Mouse (Mus musculus): Measurements from ENCODE around the gene Cyth4. TPM values are rescaled to one million over a fixed set of nuclear protein-coding genes. Genes with fewer than 3 reads are reported as not detected.

Cyth4 gene
- polyA plus RNA-seq, 1 experiment from 2014 or later, result 7.2 TPM

Other genes starting within 250 kb of the Cyth4 start
- not detected in 2 replicates for gene Tex33, start 201.1 kb upstream of the Cyth4 start, polyA plus RNA-seq (2014; fragmentation: Nextera tagmentation; extraction: Ambion mirVana)
- gene Tst, start 191.1 kb upstream of the Cyth4 start, polyA plus RNA-seq (2014; fragmentation: Nextera tagmentation; extraction: Ambion mirVana), result 35.0 and 39.1 TPM in 2 replicates
- 3.0 and 3.5 TPM in 2 replicates for gene Mpst, start 190.6 kb upstream of the Cyth4 start, polyA plus RNA-seq (2014; fragmentation: Nextera tagmentation; extraction: Ambion mirVana)
- 46.9 and 54.1 TPM in 2 replicates for gene Kctd17, start 168.5 kb upstream of the Cyth4 start, polyA plus RNA-seq (2014; fragmentation: Nextera tagmentation; extraction: Ambion mirVana)
- 1.1 and 1.5 TPM in 2 replicates for gene Tmprss6, start 128.4 kb upstream of the Cyth4 start, polyA plus RNA-seq (2014; fragmentation: Nextera tagmentation; extraction: Ambion mirVana)
- gene Il2rb, start 101.8 kb upstream of the Cyth4 start, polyA plus RNA-seq (2014; fragmentation: Nextera tagmentation; extraction: Ambion mirVana), result 0.42 and 0.55 TPM in 2 replicates
- 64.1 and 67.5 TPM in 2 replicates for gene C1qtnf6, start 65.6 kb upstream of the Cyth4 start, polyA plus RNA-seq (2014; fragmentation: Nextera tagmentation; extraction: Ambion mirVana)
- gene Sstr3, start 52.4 kb upstream of the Cyth4 start, polyA plus RNA-seq (2014; fragmentation: Nextera tagmentation; extraction: Ambion mirVana), result 0.14 TPM in 1 of 2 replicates, not detected in the other
- 27.9 and 29.2 TPM in 2 replicates for gene Rac2, start 24.3 kb upstream of the Cyth4 start, polyA plus RNA-seq (2014; fragmentation: Nextera tagmentation; extraction: Ambion mirVana)
- 0.18 and 0.28 TPM in 2 replicates for gene Elfn2, start 121.7 kb downstream of the Cyth4 start, polyA plus RNA-seq (2014; fragmentation: Nextera tagmentation; extraction: Ambion mirVana)
- 13.6 and 13.7 TPM in 2 replicates for gene Mfng, start 176.4 kb downstream of the Cyth4 start, polyA plus RNA-seq (2014; fragmentation: Nextera tagmentation; extraction: Ambion mirVana)
- 6.1 and 6.3 TPM in 2 replicates for gene Card10, start 206.0 kb downstream of the Cyth4 start, polyA plus RNA-seq (2014; fragmentation: Nextera tagmentation; extraction: Ambion mirVana)
- gene Cdc42ep1, start 245.6 kb downstream of the Cyth4 start, polyA plus RNA-seq (2014; fragmentation: Nextera tagmentation; extraction: Ambion mirVana), result 30.8 and 36.1 TPM in 2 replicates